Mouse (Mus musculus) embryonic fibroblast, embryonic 13.5 days (primary cell): ENCODE measurements around the gene Msi2. TPM values are rescaled to one million over a fixed set of nuclear protein-coding genes. Genes with fewer than 3 reads are reported as not detected.

Source experiments
- H3K27ac ChIP-seq: 2 replicates; pipeline ENCODE4 v1.5.1; 2012; ENCODE audit warnings: low read length, control low read depth, inconsistent platforms; ENCODE audit not compliant: insufficient read depth
- H3K4me1 ChIP-seq: 2 replicates; pipeline ENCODE4 v1.6.1; 2011; ENCODE audit warnings: low read length; ENCODE audit not compliant: control insufficient read depth, insufficient read depth
- H3K4me3 ChIP-seq: 2 replicates; pipeline ENCODE4 v1.5.1; 2011; ENCODE audit warnings: mild to moderate bottlenecking, control low read depth, low read length; ENCODE audit not compliant: insufficient read depth
- CTCF ChIP-seq: IDR thresholded peaks from 2 replicates; pipeline ENCODE4 v1.5.1; 2011; ENCODE audit warnings: mild to moderate bottlenecking, control low read depth, low read length, moderate library complexity, borderline replicate concordance; ENCODE audit not compliant: insufficient read depth
- POLR2A ChIP-seq: IDR thresholded peaks from 2 replicates; pipeline ENCODE4 v1.6.1; 2011; ENCODE audit warnings: low read depth, mild to moderate bottlenecking, control low read depth, low read length, moderate library complexity
- polyA plus RNA-seq: library from polyadenylated mRNA; stranded (reverse); fragments of >200 nt; gene quantifications from 2 replicates; pipeline ENCODE4 v1.2.4, GENCODE M21; 2011; ENCODE audit warnings: low read depth; ENCODE audit not compliant: missing spikeins, insufficient read length

The Msi2 gene
- polyA plus RNA-seq, 1 experiment, result 44.9 TPM

DNA sequence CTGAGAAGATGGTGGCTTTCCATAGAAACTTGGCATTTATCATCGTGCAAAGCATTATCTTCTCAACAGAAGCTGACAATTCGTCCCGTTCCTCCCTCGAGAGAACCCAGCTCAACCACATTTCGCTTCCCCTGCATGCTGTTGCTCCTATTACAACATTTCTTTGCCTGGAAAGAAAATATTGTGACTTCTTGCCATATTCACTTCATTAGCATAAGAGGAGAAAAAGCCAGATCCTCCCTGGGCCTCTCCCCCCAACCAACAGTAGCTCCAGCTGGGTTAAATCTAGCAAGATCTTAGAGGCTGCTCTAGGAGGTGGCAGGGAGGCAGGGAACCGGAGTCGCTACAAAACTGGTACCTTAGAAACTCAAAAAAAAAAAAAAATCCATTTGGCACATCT, 141.2 kb downstream of the Msi2 start:
- Histone ChIP-seq H3K4me3 (no peak overlapping the region), H3K4me1 (no peaks in the 10 kb centered on the region), H3K27ac (no peak overlapping the region)
- TF ChIP-seq POLR2A (no peak), CTCF (no peak)

DNA sequence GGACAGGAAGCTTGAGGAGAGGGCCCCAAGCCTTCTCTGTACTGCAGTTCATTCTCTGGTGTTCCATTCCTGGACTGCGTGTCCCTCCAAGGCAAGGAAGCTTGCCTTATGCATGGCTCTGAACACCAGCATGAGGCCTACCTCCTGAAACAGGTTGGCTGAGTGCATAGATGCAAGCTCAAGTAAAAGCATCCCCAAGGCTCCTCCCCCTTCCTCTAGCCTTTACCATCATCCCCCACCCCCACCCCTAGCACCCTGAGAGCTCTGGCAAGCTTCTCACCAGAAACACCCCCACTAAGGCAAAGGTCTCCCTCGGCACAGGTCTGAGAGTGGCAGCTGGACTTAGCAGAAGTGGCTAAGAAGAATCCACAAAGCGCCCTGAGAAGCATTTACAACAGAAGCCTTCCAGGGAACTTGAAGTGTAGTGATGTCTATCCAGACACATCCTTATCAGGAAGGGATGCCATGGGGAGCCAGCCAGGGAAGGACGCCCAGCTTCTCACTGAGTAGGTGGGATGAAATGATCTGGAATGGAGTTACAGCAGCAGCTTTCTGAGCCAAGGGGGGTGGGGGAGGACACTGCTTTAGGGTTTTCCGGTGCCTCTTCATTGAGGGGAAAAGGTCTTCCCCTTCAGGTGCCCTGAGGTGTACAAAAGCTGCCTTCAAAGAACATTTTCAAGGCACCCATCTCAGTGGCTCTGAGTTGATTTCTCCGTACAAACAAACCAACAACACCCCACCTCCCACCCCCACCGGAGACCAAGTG, 141.9 kb downstream of the Msi2 start:
- Histone ChIP-seq H3K4me1 (no peaks in the 10 kb centered on the region), H3K27ac (no peak overlapping the region), H3K4me3 (no peak overlapping the region)
- TF ChIP-seq CTCF (no peak), POLR2A (no peak)

DNA sequence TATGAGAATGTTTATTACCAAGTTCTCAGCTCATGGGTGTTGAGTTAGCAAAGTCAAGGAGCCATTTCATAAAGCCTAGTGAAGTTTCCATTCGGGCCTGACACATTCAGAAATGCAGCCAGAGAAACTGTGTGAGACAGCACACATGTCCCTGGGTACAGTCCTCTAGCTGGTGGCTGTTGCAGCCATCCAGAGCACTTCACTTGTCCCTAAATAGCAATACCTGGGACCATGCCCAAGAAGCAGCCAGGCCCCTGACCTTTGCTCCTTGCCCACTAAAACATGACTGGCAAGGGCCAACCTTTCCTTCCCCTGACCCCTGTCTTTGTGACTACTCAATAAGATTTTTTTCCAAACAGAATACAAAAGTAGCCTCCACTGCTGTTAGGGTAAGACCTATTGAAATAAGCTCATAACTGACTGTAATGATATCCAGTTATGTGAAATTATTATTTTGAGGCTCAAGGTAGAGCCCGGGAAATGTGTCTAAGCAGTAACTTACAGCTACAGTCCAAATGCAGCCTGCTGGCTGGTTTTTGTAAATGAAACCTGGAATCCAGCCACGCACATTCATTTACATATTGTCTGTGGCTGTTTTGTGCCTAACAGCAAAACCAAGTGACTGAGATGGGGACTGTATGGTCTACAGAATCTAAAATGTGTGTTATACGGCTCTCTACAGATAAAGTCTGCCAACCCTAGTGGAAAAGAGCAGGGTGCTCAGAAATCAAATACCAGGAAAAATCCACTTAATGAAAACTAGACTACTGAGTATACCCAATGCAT, 143.5 kb downstream of the Msi2 start:
- Histone ChIP-seq H3K4me3 (no peak overlapping the region), H3K27ac (no peak overlapping the region), H3K4me1 (peaks cover 6% of the 10 kb centered on the region)
- TF ChIP-seq CTCF, result no peak
- no peak for TF ChIP-seq POLR2A

DNA sequence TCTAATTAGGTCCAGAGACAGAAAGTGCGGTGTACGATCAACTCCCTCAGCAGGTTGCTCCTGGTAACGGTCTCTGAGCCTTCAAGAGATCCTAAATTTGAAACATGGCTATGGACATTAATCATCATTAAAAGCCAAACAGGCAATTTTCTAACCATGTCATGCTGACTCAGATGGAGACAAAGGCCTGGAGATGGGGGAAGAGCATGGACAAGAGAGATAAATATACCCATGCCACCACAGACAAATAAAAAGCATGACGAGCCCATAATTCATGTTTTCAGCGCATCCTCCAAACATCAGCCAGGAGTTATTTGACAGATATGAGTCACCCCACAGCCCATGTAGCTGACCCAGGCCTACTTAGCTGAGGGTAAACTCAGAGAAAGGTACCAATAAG, 145.3 kb downstream of the Msi2 start:
- Histone ChIP-seq H3K4me3 (no peak overlapping the region), H3K27ac (no peak overlapping the region), H3K4me1 (peaks cover 6% of the 10 kb centered on the region)
- TF ChIP-seq CTCF (no peak), POLR2A (no peak)

DNA sequence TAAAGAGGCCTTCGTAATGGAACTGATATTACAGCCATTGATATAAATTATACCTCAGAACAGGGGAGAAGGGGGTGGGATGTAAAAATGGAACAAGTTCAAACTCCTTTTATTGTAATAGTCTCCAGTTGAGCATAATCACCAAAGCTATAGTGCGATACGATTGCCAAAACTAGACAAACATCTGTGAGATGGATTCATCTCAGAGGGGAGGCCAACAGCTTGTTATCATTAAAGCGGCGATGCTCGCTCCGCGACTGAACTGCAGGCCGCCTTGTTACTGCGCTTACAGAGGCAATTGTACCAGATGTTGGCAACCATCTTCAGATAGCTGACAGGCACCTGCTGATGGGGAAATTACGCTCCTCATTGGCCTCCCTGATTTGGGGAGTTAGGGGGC, 145.9 kb downstream of the Msi2 start:
- no peak overlapping the region for H3K4me3 ChIP-seq
- H3K27ac ChIP-seq, result no peak overlapping the region
- H3K4me1 ChIP-seq, result peaks cover 6% of the 10 kb centered on the region
- no peak for TF ChIP-seq CTCF

DNA sequence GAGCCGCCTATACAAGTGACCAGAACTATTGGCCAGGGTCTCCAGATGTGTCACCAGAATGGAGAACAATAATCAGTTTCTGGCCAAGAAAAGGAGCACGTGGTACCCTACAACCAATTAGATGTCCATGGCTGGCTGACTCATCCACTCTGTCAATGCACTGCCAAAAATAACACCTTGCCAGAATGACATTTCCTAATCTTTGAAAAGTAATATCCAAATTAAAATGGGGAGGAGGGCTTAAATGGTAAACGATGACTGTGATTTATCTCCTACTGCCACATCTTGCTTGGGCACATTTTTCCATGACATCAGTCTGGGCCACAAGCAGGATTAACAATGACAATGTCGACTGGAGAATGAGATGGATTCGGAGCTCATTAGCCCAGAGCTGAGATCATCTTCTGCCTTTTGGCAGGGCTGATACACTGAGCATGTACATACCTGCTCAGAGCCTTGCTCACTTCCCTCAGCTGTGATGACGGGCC, 147.6 kb downstream of the Msi2 start:
- TF ChIP-seq CTCF (no peak), POLR2A (no peak)

DNA sequence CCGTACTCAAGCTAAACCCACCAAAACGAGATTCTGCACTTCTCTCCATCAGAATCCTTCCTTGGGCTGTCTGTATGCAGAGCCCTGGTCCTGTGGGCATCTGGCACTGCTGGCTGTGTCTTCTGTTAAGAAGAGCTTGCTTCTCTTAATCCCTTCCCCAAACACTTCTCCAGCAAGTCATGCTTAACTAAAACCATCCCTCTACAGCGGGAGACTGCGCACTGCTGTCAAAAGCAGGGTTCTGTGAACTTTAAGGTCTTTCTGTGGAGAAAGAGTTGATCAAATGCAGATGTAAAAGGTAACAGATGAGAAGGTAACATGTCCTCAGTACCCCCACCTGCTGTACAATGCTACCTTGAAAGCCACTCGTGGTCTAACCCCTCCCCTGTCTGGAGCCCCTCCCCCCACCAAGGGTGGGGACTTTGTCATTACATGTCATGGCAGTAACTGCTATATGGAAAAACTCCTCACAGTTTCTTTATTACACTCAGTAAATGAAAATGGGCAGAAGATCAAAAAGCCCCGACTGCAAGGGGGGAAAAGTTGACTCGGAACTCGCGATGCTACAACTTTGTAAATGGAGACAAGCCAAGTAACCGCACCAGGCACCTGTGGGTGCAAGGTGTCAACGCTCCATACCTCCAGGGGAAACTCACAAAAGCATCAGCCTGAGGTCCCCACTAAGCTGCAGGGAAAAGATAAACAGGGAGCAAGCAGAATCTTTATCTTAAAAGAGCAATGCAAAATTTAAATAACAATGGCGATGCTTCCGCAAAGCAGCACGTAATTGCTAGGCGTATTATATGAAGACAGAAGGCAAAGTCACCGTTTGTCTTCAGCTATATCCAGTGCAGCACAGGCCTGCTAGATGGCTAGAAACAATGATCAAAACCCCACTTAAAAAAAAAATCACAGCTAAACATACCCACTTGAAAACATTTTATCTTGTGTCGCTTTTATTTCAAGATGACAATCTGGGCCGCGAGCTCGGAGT, 151.4 kb downstream of the Msi2 start:
- TF ChIP-seq CTCF, result no peak
- TF ChIP-seq POLR2A, result no peak
- no peak overlapping the region for H3K27ac ChIP-seq
- no peak overlapping the region for H3K4me3 ChIP-seq
- peaks cover 6% of the 10 kb centered on the region for H3K4me1 ChIP-seq

More for the DNA sequence above, 147.6 kb downstream of the Msi2 start:
- H3K4me1 ChIP-seq, result peaks cover 6% of the 10 kb centered on the region
- no peak overlapping the region for H3K4me3 ChIP-seq
- H3K27ac ChIP-seq, result no peak overlapping the region

DNA sequence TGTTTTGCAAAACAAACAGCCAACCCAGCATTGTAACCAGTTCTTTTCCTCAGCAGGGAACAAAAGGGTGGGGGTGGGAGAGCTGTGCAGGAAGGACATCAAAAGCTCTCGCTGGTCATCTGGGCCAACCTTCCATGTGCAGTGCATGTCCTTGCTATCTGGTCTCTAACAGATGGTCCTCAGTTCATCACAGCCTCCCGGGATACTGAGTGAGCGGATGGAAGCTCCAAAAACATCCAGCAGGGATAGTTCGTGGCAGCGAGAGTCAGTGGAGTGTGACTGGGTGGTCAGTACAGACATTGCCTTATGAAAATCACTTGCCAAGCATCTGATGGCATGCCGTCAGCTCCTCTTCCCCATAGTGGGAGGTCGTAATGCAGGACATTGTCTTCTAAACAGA, 153.5 kb downstream of the Msi2 start:
- Histone ChIP-seq H3K4me1 (peaks cover 8% of the 10 kb centered on the region; the same call in 1 of the 2 replicates), H3K4me3 (no peak overlapping the region), H3K27ac (no peak overlapping the region)
- TF ChIP-seq POLR2A, result no peak
- no peak for TF ChIP-seq CTCF

DNA sequence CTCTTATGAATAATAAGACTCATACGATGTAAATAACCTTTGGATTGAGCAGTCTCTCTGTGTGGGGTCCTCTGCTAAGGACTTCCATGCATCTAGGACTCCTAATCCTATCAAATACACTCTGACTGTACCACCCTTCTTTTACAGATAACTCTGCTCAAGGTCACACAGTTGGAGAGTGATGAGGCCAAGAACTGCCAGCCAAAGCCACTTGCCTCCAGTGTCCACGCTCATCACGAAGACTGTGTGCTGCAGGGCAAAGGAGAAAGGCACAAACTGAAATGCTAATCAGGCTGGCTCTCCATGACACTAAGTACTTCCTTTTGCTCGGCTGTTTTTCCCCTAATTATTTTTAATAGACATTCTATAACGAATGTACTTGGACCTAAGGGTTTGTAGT, 153.9 kb downstream of the Msi2 start:
- Histone ChIP-seq H3K27ac (no peak overlapping the region), H3K4me1 (peaks cover 12% of the 10 kb centered on the region), H3K4me3 (no peak overlapping the region)
- no peak for TF ChIP-seq POLR2A
- TF ChIP-seq CTCF, result no peak
